In the genomic region with DNA sequence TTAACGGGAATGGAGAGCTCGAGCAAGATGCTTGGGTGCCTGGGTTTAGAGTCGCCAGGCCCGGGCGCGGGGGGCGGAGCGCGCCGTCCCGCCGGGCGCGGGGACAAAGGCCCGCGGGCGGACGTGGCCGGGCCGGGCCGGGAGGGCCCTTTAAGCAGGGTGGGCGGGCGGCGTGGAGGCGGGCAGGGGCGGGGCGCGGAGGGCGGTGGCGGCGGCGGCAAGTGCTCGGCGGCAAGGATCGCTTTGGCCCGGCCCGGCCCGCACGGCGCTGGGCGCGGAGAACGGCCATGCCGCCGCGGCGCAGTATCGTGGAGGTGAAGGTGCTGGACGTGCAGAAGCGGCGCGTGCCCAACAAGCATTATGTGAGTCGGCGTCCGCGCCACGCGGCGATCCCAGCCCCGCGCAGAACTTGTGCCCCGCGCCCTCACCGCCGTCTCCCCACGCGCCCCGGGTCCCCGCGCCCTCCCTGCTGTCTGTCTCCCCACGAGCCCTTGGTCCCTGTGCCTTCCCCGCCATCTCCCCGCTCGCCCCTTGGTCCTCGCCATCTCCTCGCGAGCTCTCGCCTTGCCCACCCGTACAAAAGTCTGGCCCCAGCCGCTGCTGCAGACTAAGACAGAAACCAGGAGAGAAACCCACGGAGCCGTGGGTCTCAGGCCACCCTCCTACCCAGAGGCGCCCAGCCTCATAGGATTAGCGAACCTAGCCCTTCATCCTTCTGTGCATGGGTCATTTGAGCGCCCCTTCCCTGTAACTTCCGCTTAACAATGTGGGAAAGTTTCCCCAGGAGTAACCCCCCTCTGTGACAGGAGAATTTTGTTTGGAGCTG, we compare ENCODE assay signal across 8 mouse cellular contexts. TPM values are rescaled to one million over a fixed set of nuclear protein-coding genes. Genes with fewer than 3 reads are reported as not detected.
DNase-seq lines count a peak whose midpoint lies in the region; ATAC-seq and TF ChIP-seq lines count a peak whose summit lies in the region.

A gene (plus strand): TSS at position 214 of the 826 bp plus-strand sequence.

- peak; percentile 57 to 82; a peak in 3 of 4 replicates for TF ChIP-seq POLR2A in MEL (IDR thresholded peaks at IDR 0.05; ENCODE audit: control insufficient read depth in 1 of 2, insufficient read depth in 1 of 2, low read depth in 1 of 2, low read length in 2 of 2, poor library complexity in 1 of 2)

- under 1% methylated on average over 80 of the region's 86 CpGs for WGBS in liver, embryonic 13.5 days (ENCODE audit: insufficient replicate concordance)
- 1% methylated on average over 65 of the region's 86 CpGs for WGBS in neural tube, embryonic 11.5 days

- peak; percentile 55 for ATAC-seq in liver, embryonic 13.5 days (ENCODE audit: low read depth)
- ATAC-seq in neural tube, embryonic 11.5 days (ENCODE audit: insufficient read depth, low FRiP score, low TSS enrichment), result peak; percentile 71
- ATAC-seq in monocyte, adult 5-6 weeks (replicated peaks; ENCODE audit: insufficient number of reproducible peaks, low FRiP score, low TSS enrichment, poor library complexity, severe bottlenecking), result no peak

- H3K4me2 ChIP-seq in liver, embryonic 13.5 days, result peak within 1 kb of the TSS; percentile 78
- H3K4me2 ChIP-seq in neural tube, embryonic 11.5 days (ENCODE audit: low read depth), result peak within 1 kb of the TSS; percentile 62

- H3K9ac ChIP-seq in MEL (ENCODE audit: control insufficient read depth, low read depth, low read length, poor library complexity, severe bottlenecking), result peak within 1 kb of the TSS; percentile 92
- H3K9ac ChIP-seq in liver, embryonic 13.5 days, result peak within 1 kb of the TSS; percentile 70
- peak within 1 kb of the TSS; percentile 97 for H3K9ac ChIP-seq in neural tube, embryonic 11.5 days (ENCODE audit: low read length)

- 0 out of 4 replicates have a peak, but pooled peaks of 1 of the 2 experiments have one; percentile 18 for TF ChIP-seq EP300 in MEL (IDR thresholded peaks at IDR 0.05; ENCODE audit: low read depth in 1 of 2, low read length in 2 of 2)

- TF ChIP-seq CTCF in MEL (IDR thresholded peaks at IDR 0.05 in 2 of 3, conservative IDR thresholded peaks at IDR 0.05 in 1 of 3; ENCODE audit: control insufficient read depth in 1 of 3, insufficient read depth in 1 of 3, low read depth in 2 of 3, low read length in 3 of 3, poor library complexity in 1 of 3, severe bottlenecking in 1 of 3), result no peak

- H3K79me2 ChIP-seq in MEL (ENCODE audit: control insufficient read depth, insufficient read depth, low read length, poor library complexity), result peaks cover 14% of the 10 kb centered on the region

- H3K4me3 ChIP-seq in MEL (ENCODE audit: control insufficient read depth in 1 of 2, insufficient read depth in 1 of 2, low read depth in 2 of 2, low read length in 2 of 2), result peak within 1 kb of the TSS; percentile 86 to 98
- peak within 1 kb of the TSS; percentile 65 for H3K4me3 ChIP-seq in liver, embryonic 13.5 days (replicated peaks)
- H3K4me3 ChIP-seq in neural tube, embryonic 11.5 days (ENCODE audit: low read depth, low read length), result peak within 1 kb of the TSS; percentile 89

- H3K27me3 ChIP-seq in MEL (ENCODE audit: control insufficient read depth in 1 of 2, insufficient read depth in 2 of 2, low read length in 2 of 2), result peaks cover 2% of the 10 kb centered on the region in 2 experiments; a peak in 1 of 4 replicates
- H3K27me3 ChIP-seq in liver, embryonic 13.5 days, result peaks cover 62% of the 10 kb centered on the region
- no peaks in the 10 kb centered on the region for H3K27me3 ChIP-seq in neural tube, embryonic 11.5 days (ENCODE audit: control insufficient read depth, insufficient read depth, low read length)

- DNase-seq in 3134 (ENCODE audit: extremely low read depth, insufficient read length, low spot score) (peak; percentile 76), MEL (ENCODE audit: low read depth, low spot score) (peak; percentile 68)
- DNase-seq in cerebellum, postnatal 36 days, result peak; percentile 38 to 56
- no peak for DNase-seq in gonadal fat pad, adult 2 months (ENCODE audit: low read depth)
- DNase-seq in kidney, adult 9 months, result peak; percentile 36
- peak; percentile 20 for DNase-seq in liver, embryonic 13.5 days
- peak; percentile 73 for DNase-seq in neural tube, embryonic 11.5 days (ENCODE audit: low spot score)

- TF ChIP-seq RAD21 in MEL (IDR thresholded peaks at IDR 0.05; ENCODE audit: low read depth, low read length), result no peak

- no peaks in the 10 kb centered on the region for H3K9me3 ChIP-seq in MEL (replicated peaks; ENCODE audit: insufficient read depth, low read length)
- no peaks in the 10 kb centered on the region for H3K9me3 ChIP-seq in liver, embryonic 13.5 days (replicated peaks)
- H3K9me3 ChIP-seq in neural tube, embryonic 11.5 days (ENCODE audit: control insufficient read depth, low read length), result no peaks in the 10 kb centered on the region

- H3K36me3 ChIP-seq in MEL (ENCODE audit: control insufficient read depth in 1 of 2, insufficient read depth in 2 of 2, low read length in 2 of 2), result peaks cover 0 to 13% of the 10 kb centered on the region in 2 experiments; a peak in 2 of 4 replicates
- H3K36me3 ChIP-seq in liver, embryonic 13.5 days, result no peaks in the 10 kb centered on the region
- no peaks in the 10 kb centered on the region; the same call in 1 of the 2 replicates for H3K36me3 ChIP-seq in neural tube, embryonic 11.5 days (ENCODE audit: control insufficient read depth, insufficient read depth, low read length)

- H3K4me1 ChIP-seq in MEL (ENCODE audit: control insufficient read depth in 1 of 2, insufficient read depth in 2 of 2, low read length in 2 of 2), result peaks cover 0 to 19% of the 10 kb centered on the region in 2 experiments; a peak in 3 of 4 replicates
- peaks cover 34% of the 10 kb centered on the region for H3K4me1 ChIP-seq in liver, embryonic 13.5 days (replicated peaks)
- H3K4me1 ChIP-seq in neural tube, embryonic 11.5 days (ENCODE audit: control insufficient read depth, insufficient read depth, low read length), result peaks cover 13% of the 10 kb centered on the region; the same call in 1 of the 2 replicates

- peak within 1 kb of the TSS; percentile 52 for H3K27ac ChIP-seq in MEL (ENCODE audit: control insufficient read depth, low read depth, low read length)
- H3K27ac ChIP-seq in liver, embryonic 13.5 days, result no peak within 1 kb of the TSS; the same call in 1 of the 2 replicates
- H3K27ac ChIP-seq in neural tube, embryonic 11.5 days (ENCODE audit: low read depth, low read length), result peak within 1 kb of the TSS; percentile 88

TF ChIP-seq in MEL, 35 proteins besides CTCF, POLR2A, EP300 and RAD21 (continues in another document):
- no peak for TF ChIP-seq MAFK (IDR thresholded peaks at IDR 0.05; ENCODE audit: borderline replicate concordance, low read depth, low read length)
- TF ChIP-seq JUND (IDR thresholded peaks at IDR 0.05; ENCODE audit: low read depth, low read length), result no peak
- TF ChIP-seq MEF2A (IDR thresholded peaks at IDR 0.05; ENCODE audit: extremely low read depth, insufficient replicate concordance, low read depth, low read length, poor library complexity, severe bottlenecking), result no peak
- no peak for TF ChIP-seq SMC3 (IDR thresholded peaks at IDR 0.05; ENCODE audit: low read depth, low read length)
- TF ChIP-seq CHD1 (IDR thresholded peaks at IDR 0.05; ENCODE audit: low read depth, low read length), result no peak
- peak; percentile 38; the same call in 1 of the 2 replicates for TF ChIP-seq ELF1 (IDR thresholded peaks at IDR 0.05; ENCODE audit: low read depth, low read length)
- no peak for TF ChIP-seq BHLHE40 (IDR thresholded peaks at IDR 0.05; ENCODE audit: borderline replicate concordance, low read depth, low read length)
- TF ChIP-seq CHD2 (IDR thresholded peaks at IDR 0.05; ENCODE audit: low read length), result no peak
- no peak for TF ChIP-seq USF2 (IDR thresholded peaks at IDR 0.05; ENCODE audit: borderline replicate concordance in 1 of 2, insufficient read depth in 1 of 2, low read depth in 1 of 2, low read length in 2 of 2)
- no peak for TF ChIP-seq NRF1 (IDR thresholded peaks at IDR 0.05; ENCODE audit: insufficient read depth, low read depth, low read length, poor library complexity, severe bottlenecking)
- TF ChIP-seq MYB (IDR thresholded peaks at IDR 0.05; ENCODE audit: low read depth, low read length), result no peak
- TF ChIP-seq E2F4 (IDR thresholded peaks at IDR 0.05; ENCODE audit: borderline replicate concordance, low read depth, low read length), result no peak
- no peak for TF ChIP-seq TBP (IDR thresholded peaks at IDR 0.05; ENCODE audit: low read depth, low read length)
- no peak for TF ChIP-seq KAT2A (conservative IDR thresholded peaks at IDR 0.05; ENCODE audit: low read depth, low read length)
- TF ChIP-seq GATA1 (IDR thresholded peaks at IDR 0.05; ENCODE audit: low read depth, low read length), result no peak
- TF ChIP-seq TCF12 (IDR thresholded peaks at IDR 0.05; ENCODE audit: low read depth, low read length), result 0 out of 2 replicates have a peak, but pooled peaks have one; percentile 10
- no peak for TF ChIP-seq ZKSCAN1 (IDR thresholded peaks at IDR 0.05; ENCODE audit: low read depth, low read length)
- no peak for TF ChIP-seq ZC3H11A (IDR thresholded peaks at IDR 0.05; ENCODE audit: low read depth, low read length)
- peak; percentile 55; the same call in 1 of the 2 replicates for TF ChIP-seq NELFE (IDR thresholded peaks at IDR 0.05; ENCODE audit: low read depth, low read length)
- TF ChIP-seq POLR2AphosphoS5 (IDR thresholded peaks at IDR 0.05; ENCODE audit: borderline replicate concordance, low read depth, low read length), result no peak
- TF ChIP-seq GABPA (IDR thresholded peaks at IDR 0.05; ENCODE audit: low read depth, low read length), result no peak
- no peak; the same call in 1 of the 2 replicates for TF ChIP-seq ZMIZ1 (IDR thresholded peaks at IDR 0.05; ENCODE audit: low read depth, low read length)
- TF ChIP-seq POLR2AphosphoS2 (IDR thresholded peaks at IDR 0.05; ENCODE audit: low read length), result no peak
- no peak for TF ChIP-seq USF1 (IDR thresholded peaks at IDR 0.05; ENCODE audit: low read depth, low read length)
- TF ChIP-seq ZNF384 (IDR thresholded peaks at IDR 0.05; ENCODE audit: low read depth, low read length), result no peak
- peak; percentile 32; the same call in 1 of the 2 replicates for TF ChIP-seq MAZ (IDR thresholded peaks at IDR 0.05; ENCODE audit: low read depth, low read length)
- TF ChIP-seq MYC (IDR thresholded peaks at IDR 0.05; ENCODE audit: low read depth, low read length), result no peak

RNA-seq across cellular contexts. Expression of the gene that starts here (rescaled TPM):
- total RNA-seq in MEL (2012; rRNA removed), result 9.6 and 10.0 TPM in 2 replicates
- 10 to 100 TPM in 1 of 2 experiments, not detected in 1; 17.0 TPM for polyA plus RNA-seq in MEL (2012; ENCODE audit: insufficient read depth in 1 of 2, insufficient read length in 2 of 2, low read depth in 1 of 2, low replicate concordance in 2 of 2, missing spikeins in 1 of 2)
- 9.6 and 11.7 TPM in 2 replicates for polyA plus RNA-seq in gonadal fat pad, adult 2 months (2012; rRNA removed)
- 0.84 and 1.1 TPM in 2 replicates for polyA plus RNA-seq in liver, embryonic 13.5 days (2015; fragmentation: Nextera tagmentation; extraction: Ambion mirVana)
- 23.7 TPM in 2 replicates for polyA plus RNA-seq in neural tube, embryonic 11.5 days (2014; fragmentation: Nextera tagmentation; extraction: Ambion mirVana)
- 0.49 TPM in 1 of 3 replicates, not detected in the others for total RNA-seq in monocyte, adult 5-6 weeks (2017)
